ENCODE assay signal across 18 mouse cellular contexts in the genomic region with DNA sequence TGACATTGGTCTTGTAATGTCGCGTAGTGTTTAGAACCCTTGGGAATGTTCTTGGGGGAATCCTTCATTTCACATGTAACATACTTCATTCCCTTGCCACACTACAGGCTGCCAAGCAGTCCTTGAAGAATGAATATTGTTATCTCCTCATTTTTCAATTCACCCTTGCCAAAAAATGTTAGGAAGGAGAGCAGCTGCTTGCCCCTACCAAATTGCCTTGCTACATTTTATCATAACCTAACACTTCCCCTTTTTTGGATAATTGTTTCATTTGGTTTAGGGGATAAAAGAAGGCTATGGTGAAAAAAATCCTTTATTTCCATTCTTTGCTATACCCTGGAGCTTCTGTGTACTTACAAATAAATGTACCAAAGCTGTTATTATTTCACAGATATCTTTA.
"Had no signal": no experiment of that assay in that cellular context is flagged by ENCODE, and none has a peak within 500 bp of the region (broad histone marks: within the 10 kb centered on the region; RNA-seq: fewer than 3 reads in every experiment).

No protein-coding gene starts in this region.

- ATAC-seq: midbrain, embryonic 16.5 days had no signal

- H3K4me1 ChIP-seq: midbrain, embryonic 10.5 days; midbrain, embryonic 12.5 days; neural tube, embryonic 13.5 days; neural tube, embryonic 15.5 days had no signal

- H3K9ac ChIP-seq: lung, embryonic 14.5 days; midbrain, embryonic 12.5 days; neural tube, embryonic 13.5 days; neural tube, embryonic 15.5 days had no signal

- H3K9me3 ChIP-seq: midbrain, embryonic 10.5 days; midbrain, embryonic 12.5 days; neural tube, embryonic 13.5 days; neural tube, embryonic 15.5 days had no signal

- H3K4me2 ChIP-seq: lung, embryonic 14.5 days; midbrain, embryonic 12.5 days; neural tube, embryonic 13.5 days; neural tube, embryonic 15.5 days had no signal

- H3K36me3 ChIP-seq: midbrain, embryonic 10.5 days; midbrain, embryonic 12.5 days; neural tube, embryonic 13.5 days; neural tube, embryonic 15.5 days had no signal

- DNase-seq: lung, adult 18-20 months; lung, embryonic 14.5 days; lung, postnatal 14 days; midbrain, embryonic 14.5 days; retina, postnatal 1 day; right cerebral cortex, adult 18-20 months; right cerebral cortex, postnatal 25 days; right cerebral cortex, postnatal 4 days; spleen, adult 18-20 months; thymus, adult 18-20 months; thymus, postnatal 14 days; thymus, postnatal 36 days had no signal

- H3K27ac ChIP-seq: midbrain, embryonic 10.5 days; midbrain, embryonic 12.5 days; neural tube, embryonic 13.5 days; neural tube, embryonic 15.5 days had no signal

- H3K27me3 ChIP-seq: midbrain, embryonic 12.5 days; neural tube, embryonic 13.5 days; neural tube, embryonic 15.5 days had no signal

- H3K4me3 ChIP-seq: midbrain, embryonic 10.5 days; midbrain, embryonic 12.5 days; myocyte; neural tube, embryonic 13.5 days; neural tube, embryonic 15.5 days had no signal
